Mouse (Mus musculus): Measurements from ENCODE around the gene Gnaz. TPM values are rescaled to one million over a fixed set of nuclear protein-coding genes. Genes with fewer than 3 reads are reported as not detected.
A peak's percentile ranks its signal among the peaks of the same experiment; 100 is the strongest.

The Gnaz gene
- polyA plus RNA-seq, 1 experiment from 2014 or later = 3.2 TPM

- H3K27ac ChIP-seq (ENCODE audit: low read depth) = peak overlapping the region; percentile 30; the same call in 1 of the 2 replicates
- H3K36me3 ChIP-seq (ENCODE audit: insufficient read depth) = peaks cover under 1% of the 10 kb centered on the region; the same call in 1 of the 2 replicates
- H3K4me3 ChIP-seq (ENCODE audit: low read depth, low read length) = peak overlapping the region; percentile 85
- ATAC-seq (ENCODE audit: insufficient read depth) (no peak), DNase-seq (peak; percentile 45)
- no peaks in the 10 kb centered on the region for H3K27me3 ChIP-seq (ENCODE audit: insufficient read depth, low read length)
- no peaks in the 10 kb centered on the region for H3K9me3 ChIP-seq (ENCODE audit: low read depth, low read length)
- peak overlapping the region; percentile 94 for H3K4me2 ChIP-seq
- peak overlapping the region; percentile 76 for H3K9ac ChIP-seq
- H3K4me1 ChIP-seq (ENCODE audit: insufficient read depth) = peaks cover 20% of the 10 kb centered on the region
- 2% methylated on average over 71 of the region's 71 CpGs for WGBS
- TF ChIP-seq CTCF (IDR thresholded peaks at IDR 0.05; ENCODE audit: low read depth) = no peak
These were observed 94.6 kb downstream of the Gnaz start for GRCm38 (mm10) chr10:75061341-75062188.

DNA sequence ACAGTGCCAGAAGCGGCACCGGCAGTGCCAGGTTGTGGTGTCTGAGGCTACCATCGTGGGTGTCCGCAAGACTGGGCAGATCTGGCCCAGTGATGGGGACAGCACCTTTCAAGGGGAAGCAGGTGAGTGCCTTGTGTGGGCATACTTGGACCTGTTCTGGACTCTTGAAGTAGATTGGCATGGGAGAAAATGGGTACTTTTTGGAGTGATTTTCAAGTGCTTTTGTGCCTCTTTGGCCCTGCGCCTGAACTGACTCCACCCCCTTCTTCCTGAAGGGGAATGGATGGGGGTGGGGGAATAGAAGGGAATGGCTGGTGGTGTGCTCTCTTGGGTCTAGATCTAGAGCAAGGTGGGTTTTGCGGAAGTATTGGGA lies 95.2 kb downstream of the Gnaz start:
- Histone ChIP-seq H3K9me3 (ENCODE audit: low read depth, low read length) (no peaks in the 10 kb centered on the region), H3K4me3 (ENCODE audit: low read depth, low read length) (peak overlapping the region; percentile 85), H3K4me2 (peak overlapping the region; percentile 94), H3K27me3 (ENCODE audit: insufficient read depth, low read length) (no peaks in the 10 kb centered on the region), H3K4me1 (ENCODE audit: insufficient read depth) (peaks cover 20% of the 10 kb centered on the region), H3K36me3 (ENCODE audit: insufficient read depth) (peaks cover 2% of the 10 kb centered on the region; the same call in 1 of the 2 replicates), H3K9ac (peak overlapping the region; percentile 76), H3K27ac (ENCODE audit: low read depth) (peak overlapping the region; percentile 30; the same call in 1 of the 2 replicates)
- no peak for TF ChIP-seq CTCF (IDR thresholded peaks at IDR 0.05; ENCODE audit: low read depth)
- peak; percentile 12; the same call in 1 of the 2 replicates for ATAC-seq (ENCODE audit: insufficient read depth)
- WGBS = 8% methylated on average over 6 of the region's 6 CpGs
- peak; percentile 71 for DNase-seq

GRCm38 (mm10) chr10:75062621-75063020 lies 95.6 kb downstream of the Gnaz start:
- peaks cover 20% of the 10 kb centered on the region for H3K4me1 ChIP-seq (ENCODE audit: insufficient read depth)
- no peak for TF ChIP-seq CTCF (IDR thresholded peaks at IDR 0.05; ENCODE audit: low read depth)
- peak overlapping the region; percentile 85 for H3K4me3 ChIP-seq (ENCODE audit: low read depth, low read length)
- H3K27ac ChIP-seq (ENCODE audit: low read depth) = no peak overlapping the region
- H3K27me3 ChIP-seq (ENCODE audit: insufficient read depth, low read length) = no peaks in the 10 kb centered on the region
- peak; percentile 5; the same call in 1 of the 2 replicates for ATAC-seq (ENCODE audit: insufficient read depth)
- H3K36me3 ChIP-seq (ENCODE audit: insufficient read depth) = peaks cover 2% of the 10 kb centered on the region; the same call in 1 of the 2 replicates
- no peak overlapping the region for H3K9ac ChIP-seq
- DNase-seq = no peak
- WGBS = 27% methylated on average over 6 of the region's 6 CpGs
- no peaks in the 10 kb centered on the region for H3K9me3 ChIP-seq (ENCODE audit: low read depth, low read length)
- H3K4me2 ChIP-seq = peak overlapping the region; percentile 94

- no peak overlapping the region for H3K9ac ChIP-seq
- H3K27me3 ChIP-seq (ENCODE audit: insufficient read depth, low read length) = no peaks in the 10 kb centered on the region
- H3K9me3 ChIP-seq (ENCODE audit: low read depth, low read length) = no peaks in the 10 kb centered on the region
- TF ChIP-seq CTCF (IDR thresholded peaks at IDR 0.05; ENCODE audit: low read depth) = no peak
- H3K4me2 ChIP-seq = peak overlapping the region; percentile 94
- peak overlapping the region; percentile 85 for H3K4me3 ChIP-seq (ENCODE audit: low read depth, low read length)
- DNase-seq = no peak
- H3K27ac ChIP-seq (ENCODE audit: low read depth) = no peak overlapping the region
- H3K4me1 ChIP-seq (ENCODE audit: insufficient read depth) = peaks cover 20% of the 10 kb centered on the region
- ATAC-seq (ENCODE audit: insufficient read depth) = no peak
- 34% methylated on average over 12 of the region's 12 CpGs for WGBS
- peaks cover 2% of the 10 kb centered on the region; the same call in 1 of the 2 replicates for H3K36me3 ChIP-seq (ENCODE audit: insufficient read depth)
These were observed 96.5 kb downstream of the Gnaz start for GRCm38 (mm10) chr10:75063301-75063965.

DNA sequence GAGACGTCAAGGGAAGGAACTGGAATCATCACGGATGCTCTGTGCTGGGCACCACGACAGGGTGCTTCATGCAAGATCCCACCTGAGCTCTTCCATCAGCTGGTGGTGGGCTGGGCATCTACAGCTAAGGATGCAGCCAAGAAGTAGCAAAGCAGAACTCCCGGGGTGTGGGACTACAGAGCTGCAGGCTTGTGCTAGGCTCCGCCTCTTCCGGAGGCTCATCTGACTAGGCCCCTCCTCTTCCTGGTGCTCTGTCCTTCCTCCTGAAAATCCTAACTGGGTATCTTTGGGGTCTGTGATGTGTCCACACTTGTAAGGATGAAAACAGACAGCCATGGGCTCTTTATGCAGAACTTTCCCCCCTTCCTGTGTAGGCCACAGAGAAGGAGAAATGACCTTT lies 98.7 kb downstream of the Gnaz start:
- no peak for TF ChIP-seq CTCF (IDR thresholded peaks at IDR 0.05; ENCODE audit: low read depth)
- no peaks in the 10 kb centered on the region for H3K9me3 ChIP-seq (ENCODE audit: low read depth, low read length)
- 75% methylated on average over 6 of the region's 6 CpGs for WGBS
- no peak for DNase-seq
- no peak overlapping the region for H3K4me2 ChIP-seq
- no peak overlapping the region for H3K9ac ChIP-seq
- no peaks in the 10 kb centered on the region for H3K27me3 ChIP-seq (ENCODE audit: insufficient read depth, low read length)
- H3K4me1 ChIP-seq (ENCODE audit: insufficient read depth) = peaks cover 21% of the 10 kb centered on the region
- H3K27ac ChIP-seq (ENCODE audit: low read depth) = no peak overlapping the region
- no peak for ATAC-seq (ENCODE audit: insufficient read depth)
- H3K36me3 ChIP-seq (ENCODE audit: insufficient read depth) = peaks cover 2% of the 10 kb centered on the region; the same call in 1 of the 2 replicates
- no peak overlapping the region for H3K4me3 ChIP-seq (ENCODE audit: low read depth, low read length)

Other genes with a start within 250 kb of the Gnaz start
- not detected in 2 replicates for gene Rsph14, start 65.4 kb downstream of the Gnaz start, polyA plus RNA-seq (2014; fragmentation: Nextera tagmentation; extraction: Ambion mirVana)
- 12.8 and 14.8 TPM in 2 replicates for gene Rab36, start 69.9 kb downstream of the Gnaz start, polyA plus RNA-seq (2014; fragmentation: Nextera tagmentation; extraction: Ambion mirVana)
- gene Bcr, start 93.4 kb downstream of the Gnaz start, polyA plus RNA-seq (2014; fragmentation: Nextera tagmentation; extraction: Ambion mirVana) = 10.9 and 11.5 TPM in 2 replicates
- 32.6 and 34.6 TPM in 2 replicates for gene Specc1l, start 244.9 kb downstream of the Gnaz start, polyA plus RNA-seq (2014; fragmentation: Nextera tagmentation; extraction: Ambion mirVana)